In genomic region chr8:82858541-82859342, GRCm38 (mm10) we compare ENCODE assay signal across 14 mouse cellular contexts. TPM values are rescaled to one million over a fixed set of nuclear protein-coding genes. Genes with fewer than 3 reads are reported as not detected.
DNase-seq lines count a peak whose midpoint lies in the region; ATAC-seq and TF ChIP-seq lines count a peak whose summit lies in the region.
"Had no signal": no experiment of that assay in that cellular context is flagged by ENCODE, and none has a peak within 500 bp of the region (broad histone marks: within the 10 kb centered on the region; RNA-seq: fewer than 3 reads in every experiment).

No protein-coding gene starts in this region.

- no peak overlapping the region for H3K9ac ChIP-seq in lung, postnatal 0 days (replicated peaks; ENCODE audit: low read depth)
- H3K9ac ChIP-seq: liver, embryonic 15.5 days; neural tube, embryonic 12.5 days had no signal

- no peaks in the 10 kb centered on the region for H3K36me3 ChIP-seq in lung, postnatal 0 days (ENCODE audit: insufficient read depth, low read length)
- H3K36me3 ChIP-seq: limb, embryonic 10.5 days; liver, embryonic 15.5 days; midbrain, embryonic 10.5 days; neural tube, embryonic 12.5 days had no signal

- no peak overlapping the region for H3K4me2 ChIP-seq in lung, postnatal 0 days (replicated peaks; ENCODE audit: low read depth, low read length)
- H3K4me2 ChIP-seq: liver, embryonic 15.5 days; neural tube, embryonic 12.5 days had no signal

- H3K4me3 ChIP-seq in lung, postnatal 0 days (ENCODE audit: low read depth, low read length) = no peak overlapping the region
- H3K4me3 ChIP-seq: limb, embryonic 10.5 days; liver, embryonic 15.5 days; midbrain, embryonic 10.5 days; neural tube, embryonic 12.5 days had no signal

- DNase-seq in heart, adult 18-20 months = peak; percentile 34
- no peak for DNase-seq in heart, postnatal 25 days (ENCODE audit: low spot score)
- DNase-seq in lung, postnatal 0 days (ENCODE audit: low spot score) = peak; percentile 44
- DNase-seq in lung, postnatal 36 days = no peak
- DNase-seq in brain, adult 2 months (ENCODE audit: low read depth, low spot score) = peak; percentile 33
- peak; percentile 61 for DNase-seq in retina, adult 2 months (ENCODE audit: low read depth, low spot score)
- no peak for DNase-seq in neural tube, embryonic 10.5 days (ENCODE audit: extremely low spot score, low spot score)
- DNase-seq: embryo, embryonic 11 days; kidney, adult 9 months had no signal

- TF ChIP-seq EP300 in lung, postnatal 0 days (IDR thresholded peaks at IDR 0.05) = no peak

- no peak overlapping the region for H3K27ac ChIP-seq in lung, postnatal 0 days (ENCODE audit: low read length)
- H3K27ac ChIP-seq: limb, embryonic 10.5 days; liver, embryonic 15.5 days; midbrain, embryonic 10.5 days; neural tube, embryonic 12.5 days had no signal

- H3K4me1 ChIP-seq in lung, postnatal 0 days (ENCODE audit: insufficient read depth, low read depth, low read length) = no peaks in the 10 kb centered on the region
- H3K4me1 ChIP-seq: neural tube, embryonic 12.5 days had no signal

- 56% methylated on average over 9 of the region's 9 CpGs for WGBS in lung, postnatal 0 days

- no peaks in the 10 kb centered on the region for H3K9me3 ChIP-seq in lung, postnatal 0 days (ENCODE audit: low read length)
- H3K9me3 ChIP-seq: limb, embryonic 10.5 days; liver, embryonic 15.5 days; midbrain, embryonic 10.5 days; neural tube, embryonic 12.5 days had no signal

- no peaks in the 10 kb centered on the region for H3K27me3 ChIP-seq in lung, postnatal 0 days (replicated peaks; ENCODE audit: insufficient read depth, low read length)
- H3K27me3 ChIP-seq: neural tube, embryonic 12.5 days had no signal

- no peak for ATAC-seq in lung, postnatal 0 days
- ATAC-seq: hindbrain, embryonic 16.5 days had no signal

- intact Hi-C loops in heart, postnatal 25 days (cut with DNase I) = no loop called here

- no peak for TF ChIP-seq CTCF in lung, postnatal 0 days (IDR thresholded peaks at IDR 0.05)

RNA-seq across cellular contexts. Expression of gene Rnf150, which starts 4.4 kb away (rescaled TPM):
- total RNA-seq in heart, adult 18-20 months (2021) = 10 to 100 TPM; 14.7 to 15.1 TPM
- 10 to 100 TPM; 12.3 to 14.2 TPM for total RNA-seq in heart, postnatal 25 days (2021)
- polyA plus RNA-seq in lung, postnatal 0 days (2015; fragmentation: Nextera tagmentation; extraction: Ambion mirVana) = 1.7 and 2.3 TPM in 2 replicates

Comparison
In these comparisons a context has a peak if more than half of its experiments do, and no peak if none do; other contexts are left out.
1. DNase-seq: peak in heart, adult 18-20 months (2 of 2), lung, postnatal 0 days (single experiment), brain, adult 2 months (single experiment) and retina, adult 2 months (single experiment); none in heart, postnatal 25 days (single experiment), lung, postnatal 36 days (single experiment) and neural tube, embryonic 10.5 days (single experiment).